Mouse (Mus musculus): ENCODE data around the gene Foxk1.

GRCm38 (mm10) chr5:142426476-142426875 lies 25.2 kb downstream of the Foxk1 start:
- TF ChIP-seq ZC3H11A (IDR thresholded peaks at IDR 0.05; ENCODE audit: borderline replicate concordance, low read depth, low read length), result no peak
- TF ChIP-seq HCFC1 (IDR thresholded peaks at IDR 0.05; ENCODE audit: borderline replicate concordance, insufficient read depth, low read length), result no peak
